Mouse (Mus musculus) mouse embryonic stem cell (cell line): Measurements from ENCODE around the gene Dse.

Experiments
- in situ Hi-C, 2 experiments: fragments of 300-500 bp; cut with MboI; formaldehyde crosslinking; loops; 1 replicate in 1 of 2; 3 replicates in 1 of 2; pipeline ENCODE4 v1.14.3; 2019 to 2020; ENCODE audit warnings: low sequenced_read_pairs in 2 of 2, low pct_unique_long_range_greater_than_20kb in 1 of 2, mixed read lengths in 1 of 2; ENCODE audit not compliant: unreplicated experiment in 1 of 2

The Dse gene

GRCm38 (mm10) chr10:34206783-34207502 is 572 bp downstream of the Dse start:
- in situ Hi-C loops: no loop called here

GRCm38 (mm10) chr10:34206436-34206782 is 1.1 kb downstream of the Dse start:
- in situ Hi-C loops: no loop called here

- in situ Hi-C loops: no loop called here
Measured at GRCm38 (mm10) chr10:34205825-34206224, 1.7 kb downstream of the Dse start.

GRCm38 (mm10) chr10:34200689-34201088 is 6.8 kb downstream of the Dse start:
- in situ Hi-C loops: no loop called here

- in situ Hi-C loops: no loop called here
Measured at GRCm38 (mm10) chr10:34198574-34198973, 8.9 kb downstream of the Dse start.

GRCm38 (mm10) chr10:34198061-34198460 is 9.5 kb downstream of the Dse start:
- in situ Hi-C loops: no loop called here

- in situ Hi-C loops: no loop called here
Measured at GRCm38 (mm10) chr10:34197269-34197668, 10.2 kb downstream of the Dse start.

- in situ Hi-C loops: no loop called here
Measured at GRCm38 (mm10) chr10:34194957-34195356, 12.6 kb downstream of the Dse start.

GRCm38 (mm10) chr10:34194503-34194902 is 13.0 kb downstream of the Dse start:
- in situ Hi-C loops: no loop called here

GRCm38 (mm10) chr10:34186571-34187260 is 20.8 kb downstream of the Dse start:
- in situ Hi-C loops: no loop called here

- in situ Hi-C loops: no loop called here
Measured at GRCm38 (mm10) chr10:34185556-34185955, 22.0 kb downstream of the Dse start.

GRCm38 (mm10) chr10:34184956-34185355 is 22.6 kb downstream of the Dse start:
- in situ Hi-C loops: no loop called here

GRCm38 (mm10) chr10:34183731-34184130 is 23.8 kb downstream of the Dse start:
- in situ Hi-C loops: no loop called here

GRCm38 (mm10) chr10:34175870-34176606 is 31.5 kb downstream of the Dse start:
- in situ Hi-C loops: no loop called here

- in situ Hi-C loops: no loop called here
Measured at GRCm38 (mm10) chr10:34172663-34173282, 34.7 kb downstream of the Dse start.

GRCm38 (mm10) chr10:34171660-34172059 is 35.9 kb downstream of the Dse start:
- in situ Hi-C loops: no loop called here

GRCm38 (mm10) chr10:34171191-34171590 is 36.3 kb downstream of the Dse start:
- in situ Hi-C loops: no loop called here

- in situ Hi-C loops: no loop called here
Measured at GRCm38 (mm10) chr10:34166971-34167370, 40.5 kb downstream of the Dse start.
